Mouse (Mus musculus): ENCODE data around the gene Eif5.

GRCm38 (mm10) chr12:111557538-111557937, 19.7 kb downstream of the Eif5 start:
- TF ChIP-seq EP300 (IDR thresholded peaks at IDR 0.05; ENCODE audit: low read depth), result no peak
- no peak for TF ChIP-seq CTCF (IDR thresholded peaks at IDR 0.05; ENCODE audit: low read depth)
